Mouse (Mus musculus): ENCODE measurements around the gene Vmn2r28. TPM values are rescaled to one million over a fixed set of nuclear protein-coding genes. Genes with fewer than 3 reads are reported as not detected.

Vmn2r28 gene
- under 1 TPM in 1 of 2 experiments, not detected in 1; 0.06 TPM for polyA plus RNA-seq (2017; shearing (Covaris generic))

GRCm38 (mm10) chr7:5493856-5494255, at the start of gene Vmn2r28:
Vmn2r28 (minus strand) TSS chr7:5493956.

GRCm38 (mm10) chr7:5456674-5457073, 37.1 kb downstream of the Vmn2r28 start, which contains the start of gene Vmn1r59:
Vmn1r59 (minus strand) TSS chr7:5456774.

Other genes with a start within 250 kb of the Vmn2r28 start
- 1 to 10 TPM in 1 of 2 experiments, not detected in 1; 2.5 TPM for gene Gm5065, start 143.4 kb downstream of the Vmn2r28 start, polyA plus RNA-seq (2017; shearing (Covaris generic))
- gene Nlrp2, start 142.9 kb downstream of the Vmn2r28 start, polyA plus RNA-seq (2017; shearing (Covaris generic)), result under 1 TPM in 1 of 2 experiments, not detected in 1; 0.65 TPM
- gene Vmn1r58, start 80.6 kb downstream of the Vmn2r28 start, polyA plus RNA-seq (2017; shearing (Covaris generic)), result under 1 TPM; 0.10 to 0.34 TPM
- not detected for gene Vmn1r59, start 37.2 kb downstream of the Vmn2r28 start, polyA plus RNA-seq (2017; shearing (Covaris generic))
- under 1 TPM; 0.06 to 0.17 TPM for gene Vmn1r60, start 53.4 kb upstream of the Vmn2r28 start, polyA plus RNA-seq (2017; shearing (Covaris generic))
- under 1 TPM; 0.25 to 0.33 TPM for gene Vmn1r61, start 119.3 kb upstream of the Vmn2r28 start, polyA plus RNA-seq (2017; shearing (Covaris generic))
- 1 to 10 TPM in 1 of 2 experiments, under 1 TPM in 1; 0.25 to 2.0 TPM for gene Vmn1r62, start 179.7 kb upstream of the Vmn2r28 start, polyA plus RNA-seq (2017; shearing (Covaris generic))

Data from inflammation-experienced regulatory T-cells (primary cell).